Mouse (Mus musculus): ENCODE results near the gene Tle4.

The Tle4 gene

GRCm38 (mm10) chr19:14590154-14590553 lies 7.7 kb downstream of the Tle4 start:
- no peak for DNase-seq

- DNase-seq = no peak
Observed at GRCm38 (mm10) chr19:14588221-14589123, 9.4 kb downstream of the Tle4 start.

DNA sequence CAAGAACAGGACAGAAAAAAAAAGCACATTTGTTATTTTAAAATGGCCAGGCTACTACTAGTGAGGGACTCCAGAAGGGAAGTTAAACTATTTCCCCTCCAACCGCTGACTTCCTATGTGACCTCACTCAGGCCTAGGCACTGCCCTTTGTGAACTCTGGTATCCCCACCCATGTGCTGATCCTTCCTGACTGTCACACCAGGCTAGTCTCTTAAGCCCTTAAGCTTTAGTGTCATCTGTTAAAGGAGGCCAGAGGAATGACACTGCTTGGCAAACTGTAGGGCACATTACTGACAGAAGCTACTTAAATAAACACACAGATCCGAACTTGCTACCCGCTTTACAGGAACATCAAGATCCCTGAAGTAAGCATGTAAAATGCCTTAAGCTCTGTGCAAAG lies 11.7 kb downstream of the Tle4 start:
- no peak for DNase-seq

- no peak for DNase-seq
Observed at GRCm38 (mm10) chr19:14585731-14586130, 12.1 kb downstream of the Tle4 start.

DNA sequence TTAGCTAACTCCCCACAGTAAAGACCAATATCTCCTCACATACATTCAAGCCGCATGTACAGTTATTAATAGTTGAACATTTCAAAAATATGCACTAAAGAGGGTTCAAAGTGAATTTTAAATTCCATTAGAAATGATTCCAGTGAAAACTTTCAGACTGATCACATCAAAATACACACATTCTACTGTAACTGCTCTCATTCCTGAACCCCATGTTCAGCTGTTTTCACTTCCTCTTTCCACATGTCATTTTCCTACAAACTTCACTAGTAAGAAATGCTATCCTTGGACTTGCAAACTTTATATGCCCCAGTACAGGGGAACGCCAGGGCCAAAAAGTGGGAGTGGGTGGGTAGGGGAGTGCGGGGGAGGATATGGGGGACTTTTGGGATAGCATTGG lies 12.6 kb downstream of the Tle4 start:
- no peak for DNase-seq

GRCm38 (mm10) chr19:14578698-14579097 lies 19.2 kb downstream of the Tle4 start:
- no peak for DNase-seq

GRCm38 (mm10) chr19:14578016-14578415 lies 19.8 kb downstream of the Tle4 start:
- no peak for DNase-seq

DNA sequence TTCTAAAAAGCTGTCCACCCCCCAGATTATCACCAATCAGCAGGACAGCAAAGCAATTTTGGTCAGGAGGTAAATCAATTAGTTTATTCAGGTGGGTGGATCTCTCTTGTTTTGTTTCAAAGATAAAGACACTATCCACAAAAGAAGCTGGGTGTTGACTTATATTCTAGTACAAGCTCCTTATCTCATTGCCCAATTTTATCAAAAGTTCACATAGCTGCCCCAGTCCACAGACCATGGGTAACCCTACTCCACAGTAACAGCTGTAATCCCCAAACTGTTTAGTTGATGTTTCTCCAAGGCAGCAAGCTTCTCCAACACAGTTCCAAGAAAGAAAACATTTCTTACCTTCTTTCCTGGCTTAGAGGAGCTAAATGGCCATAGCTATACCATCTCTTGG lies 21.5 kb downstream of the Tle4 start:
- DNase-seq = no peak

GRCm38 (mm10) chr19:14568879-14569278 lies 29.0 kb downstream of the Tle4 start:
- no peak for DNase-seq

DNA sequence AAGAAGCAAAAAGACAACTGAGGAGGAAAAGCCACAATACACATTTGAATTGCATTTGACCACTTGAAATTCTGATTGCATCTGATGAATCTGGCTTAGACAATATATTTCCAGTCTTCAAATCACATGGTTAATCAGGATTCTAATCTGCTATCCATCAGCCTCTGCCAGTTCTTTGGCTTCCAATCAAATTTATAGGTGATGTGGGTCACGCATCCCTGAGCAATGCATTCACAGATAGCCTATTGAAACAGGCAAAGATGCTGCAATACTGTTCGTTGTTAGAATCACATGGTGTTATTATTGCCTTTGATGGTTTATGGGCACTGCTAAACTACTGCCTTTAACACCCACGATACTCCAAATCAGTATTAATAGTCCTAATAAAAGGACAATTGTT lies 30.8 kb downstream of the Tle4 start:
- DNase-seq = no peak

DNA sequence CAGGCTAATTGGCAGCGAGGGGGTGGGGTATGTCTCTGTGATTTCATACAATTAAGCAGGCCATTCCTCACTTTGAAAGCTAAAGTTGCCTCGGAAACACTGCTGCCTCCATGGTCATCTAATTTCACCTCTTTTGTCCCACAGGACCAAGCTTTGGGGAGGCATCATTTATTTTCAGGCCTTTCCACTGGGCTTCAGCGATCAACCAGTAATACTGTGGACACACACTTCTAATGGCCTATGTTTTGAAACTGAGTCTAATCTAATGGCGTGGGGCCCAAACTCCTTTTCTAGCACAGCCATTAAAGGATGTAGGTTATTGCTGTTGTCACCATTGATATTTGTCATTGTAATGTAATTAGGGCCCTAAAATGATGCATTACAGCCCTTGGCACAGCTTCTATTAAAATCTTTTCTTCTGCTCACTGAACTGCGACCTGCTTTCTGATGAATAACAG lies 31.3 kb downstream of the Tle4 start:
- no peak for DNase-seq

DNA sequence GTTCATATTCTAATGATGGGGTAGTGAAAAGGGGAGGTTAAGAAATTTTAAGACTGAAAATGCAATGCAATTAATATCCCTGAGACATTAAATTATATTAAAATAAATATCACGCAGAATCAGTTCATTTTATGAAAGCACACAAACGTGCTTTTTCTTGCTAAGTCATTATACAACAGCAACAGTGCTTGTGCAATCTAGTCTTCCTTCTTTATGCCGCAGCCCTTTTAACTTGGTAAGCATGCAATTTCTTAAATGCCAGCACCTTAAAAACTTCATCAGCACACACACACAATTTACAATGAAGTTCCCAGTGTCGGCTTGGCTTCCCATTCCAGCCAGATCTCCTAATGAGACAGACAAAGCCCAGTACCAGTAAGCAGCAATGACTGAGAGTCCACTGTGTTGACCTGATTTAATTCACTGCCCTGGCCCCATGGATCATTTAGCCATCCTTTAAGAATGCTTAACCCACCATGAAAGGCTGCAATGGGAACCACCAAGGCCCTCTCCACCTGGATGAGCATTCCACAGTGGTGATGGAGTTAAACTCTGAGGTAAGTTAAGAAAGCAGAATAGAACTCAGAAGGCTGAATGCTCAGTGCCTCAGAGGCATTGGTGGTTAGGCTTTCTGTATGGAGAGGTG lies 32.3 kb downstream of the Tle4 start:
- DNase-seq = no peak

DNA sequence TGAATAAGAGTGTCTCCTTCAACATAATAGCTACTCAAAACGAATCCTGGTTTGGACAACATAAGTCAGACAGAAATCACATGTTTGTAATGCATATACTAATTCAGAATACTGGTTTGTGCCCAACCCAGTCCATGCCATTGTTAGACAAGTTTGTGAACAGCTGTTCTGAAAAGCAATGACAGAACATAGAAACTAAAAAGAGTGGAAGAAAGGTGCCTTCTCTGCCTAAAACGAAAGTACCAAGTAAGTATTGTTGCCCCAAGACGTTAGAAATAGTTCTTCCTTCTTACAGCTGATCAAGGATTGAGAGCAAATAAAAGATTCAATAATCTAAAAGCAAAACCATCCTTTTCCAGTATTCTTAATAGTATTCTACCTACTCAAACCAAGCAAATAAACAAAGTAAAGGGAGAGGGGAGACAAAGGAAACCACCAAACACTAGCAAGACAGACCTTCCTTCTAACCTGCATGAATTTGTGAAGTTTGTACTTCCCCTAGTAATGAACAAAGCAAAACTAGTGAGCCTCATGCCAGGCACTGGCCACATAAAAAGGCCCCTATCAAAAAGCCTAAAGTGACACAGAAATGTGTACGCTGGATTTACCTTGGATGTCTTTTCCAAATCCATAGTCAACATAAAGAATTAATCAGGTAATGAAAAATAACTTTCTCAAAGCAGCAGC lies 34.4 kb downstream of the Tle4 start:
- no peak for DNase-seq

DNA sequence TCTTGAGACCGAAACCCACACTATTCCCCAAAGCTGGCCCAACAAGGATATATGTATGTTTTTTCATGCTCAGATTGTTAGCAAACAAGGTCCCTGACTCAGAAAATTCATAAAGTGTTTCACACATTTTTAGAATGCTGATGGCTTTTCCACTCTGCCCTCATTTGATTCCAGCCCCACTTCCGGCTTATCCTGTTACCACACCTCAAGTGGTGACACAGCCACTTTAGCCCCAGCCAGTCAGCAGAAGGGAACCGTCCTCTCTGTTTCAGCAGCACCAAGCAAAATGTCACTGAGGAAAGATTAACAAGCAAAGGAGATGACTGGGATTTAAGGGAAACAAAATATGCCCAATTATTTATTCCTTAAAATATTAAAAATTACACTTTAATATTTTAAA lies 50.0 kb downstream of the Tle4 start:
- DNase-seq = no peak

DNA sequence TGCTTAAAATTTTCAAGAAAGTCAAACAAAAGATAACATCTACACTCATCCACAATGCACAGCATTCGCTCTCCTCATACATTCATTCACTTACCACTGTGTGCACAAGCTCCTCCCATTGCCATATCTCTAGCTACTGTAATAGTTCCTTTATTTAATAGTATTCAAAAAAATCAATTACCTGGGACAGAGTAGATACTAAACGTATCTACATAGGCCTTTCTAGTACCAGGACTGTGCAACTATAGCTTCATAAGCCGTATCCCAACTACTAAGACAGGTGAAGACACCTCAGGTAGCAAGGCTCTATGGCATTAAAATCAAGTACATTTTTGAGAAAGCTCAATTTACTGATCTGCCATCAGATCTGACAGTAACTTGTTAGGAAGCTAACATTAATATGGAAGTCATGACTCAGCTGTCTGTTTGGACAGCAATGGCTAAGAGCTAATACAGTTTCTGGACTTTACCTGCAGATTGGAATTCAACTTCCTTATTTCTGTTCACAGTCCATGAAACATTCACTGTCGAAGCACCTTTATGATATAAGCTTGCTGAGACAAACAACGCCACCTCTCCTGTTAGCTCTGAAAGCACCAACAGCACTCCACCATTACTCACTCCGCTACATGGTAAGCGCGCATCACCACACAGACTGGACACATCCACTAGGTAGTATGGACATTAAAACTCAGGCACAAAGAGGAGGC lies 50.6 kb downstream of the Tle4 start:
- DNase-seq = no peak

- no peak for DNase-seq
Observed at GRCm38 (mm10) chr19:14545485-14545884, 52.4 kb downstream of the Tle4 start.

- DNase-seq = no peak
Observed at GRCm38 (mm10) chr19:14543305-14543704, 54.5 kb downstream of the Tle4 start.

GRCm38 (mm10) chr19:14540678-14541077 lies 57.2 kb downstream of the Tle4 start:
- DNase-seq = no peak

GRCm38 (mm10) chr19:14536676-14537075 lies 61.2 kb downstream of the Tle4 start:
- DNase-seq = no peak

DNA sequence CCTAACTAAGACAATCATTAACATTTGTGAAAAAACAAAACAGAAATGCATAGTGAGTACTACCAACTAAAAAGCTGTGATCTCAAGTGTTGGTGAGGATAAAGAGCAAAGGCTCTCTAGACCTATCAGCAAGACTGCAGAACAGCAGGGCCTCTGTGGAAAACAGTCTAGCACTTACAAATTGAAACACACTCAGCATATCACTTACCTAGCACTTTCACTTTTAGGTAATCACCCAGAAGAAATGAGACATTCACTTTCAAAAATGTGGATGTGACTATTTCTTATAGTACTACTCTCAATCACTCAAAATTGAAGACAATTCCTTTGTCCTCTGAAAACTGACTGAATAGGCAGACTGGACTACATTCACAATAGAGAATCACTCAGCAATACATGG lies 63.4 kb downstream of the Tle4 start:
- DNase-seq = no peak

DNA sequence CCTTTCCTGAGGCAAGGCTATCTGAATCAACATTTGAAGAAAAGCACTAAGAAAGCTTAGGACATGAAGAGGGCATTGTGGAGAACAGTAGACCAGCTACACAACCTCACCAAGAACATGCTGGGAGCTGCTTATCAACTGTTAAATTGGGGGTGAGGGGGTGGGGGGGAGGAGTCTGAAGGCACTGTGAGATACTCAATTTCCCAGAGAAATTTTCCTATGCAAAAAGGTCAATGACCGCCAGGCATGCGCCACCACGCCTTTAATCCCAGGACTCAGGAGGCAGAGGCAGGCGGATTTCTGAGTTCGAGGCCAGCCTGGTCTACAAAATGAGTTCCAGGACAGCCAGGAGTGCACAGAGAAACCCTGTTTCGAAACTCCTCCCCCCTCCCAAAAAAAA lies 65.0 kb downstream of the Tle4 start:
- no peak for DNase-seq

DNA sequence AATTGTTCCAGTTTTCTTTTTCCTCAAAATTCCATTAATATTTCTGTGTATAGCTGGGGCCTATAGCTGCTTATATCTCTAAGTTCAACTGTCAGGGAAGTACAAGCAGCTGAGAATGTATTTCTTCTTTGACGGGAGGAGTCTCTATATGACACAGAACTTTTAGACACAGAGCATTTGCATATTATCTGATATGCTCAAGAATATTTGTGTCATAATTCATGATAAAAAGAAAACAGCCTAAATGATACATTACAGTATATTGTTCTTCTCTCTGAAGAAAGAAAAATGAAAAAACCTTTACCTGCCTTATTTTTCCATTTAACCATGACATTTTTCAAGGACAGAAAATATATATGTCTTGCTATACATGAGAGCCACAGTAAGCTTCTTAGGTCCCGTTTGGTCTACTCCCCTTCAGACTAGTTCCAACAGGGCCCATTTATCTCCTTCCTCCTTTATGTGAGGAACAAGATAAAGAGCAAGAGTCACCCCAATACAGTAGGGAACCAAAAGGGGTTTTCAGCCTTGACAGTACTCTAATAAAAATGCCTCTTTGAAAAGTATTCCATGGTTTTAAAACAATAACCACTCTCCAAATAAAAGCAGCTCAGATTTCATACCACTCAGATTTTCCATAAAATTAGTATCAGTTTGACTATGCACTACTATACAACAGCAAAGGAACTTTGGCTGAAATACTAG lies 77.6 kb downstream of the Tle4 start:
- no peak for DNase-seq
